Mouse (Mus musculus) heart, embryonic 14.5 days (tissue): ENCODE data around the gene Hpcal1. TPM values are rescaled to one million over a fixed set of nuclear protein-coding genes. Genes with fewer than 3 reads are reported as not detected.

ENCODE experiments used
- ATAC-seq: fragments of 200-750 bp; cut with Nextera tagmentation; 2 replicates; pipeline ENCODE4 v1.8.0; 2017; ENCODE audit warnings: low read depth, moderate TSS enrichment; ENCODE audit not compliant: insufficient number of reproducible peaks, insufficient read depth, low FRiP score
- H3K27ac ChIP-seq, 2 experiments: fragments of 200-500 bp in 1 of 2; fragments of 300-500 bp in 1 of 2; sonication (generic) in 1 of 2; replicated peaks in 1 of 2; 2 replicates each; pipeline ENCODE4 v1.5.1; 2012 to 2014; ENCODE audit warnings: low read depth in 2 of 2, low read length in 2 of 2, control low read depth in 1 of 2, mild to moderate bottlenecking in 1 of 2, mixed read lengths in 1 of 2; ENCODE audit not compliant: control insufficient read depth in 1 of 2, insufficient read depth in 1 of 2
- H3K27me3 ChIP-seq: fragments of 300-500 bp; sonication (generic); 2 replicates; pipeline ENCODE4 v1.6.1; 2014; ENCODE audit warnings: mild to moderate bottlenecking, low read length, control low read depth; ENCODE audit not compliant: control insufficient read depth, insufficient read depth
- H3K36me3 ChIP-seq: fragments of 300-500 bp; sonication (generic); 2 replicates; pipeline ENCODE4 v1.6.1; 2014; ENCODE audit warnings: mild to moderate bottlenecking, control low read depth, low read length, mixed read lengths; ENCODE audit not compliant: control insufficient read depth, insufficient read depth
- H3K4me1 ChIP-seq, 2 experiments: fragments of 200-500 bp in 1 of 2; fragments of 300-500 bp in 1 of 2; sonication (generic) in 1 of 2; 2 replicates each; pipeline ENCODE4 v1.6.1; 2012 to 2014; ENCODE audit warnings: low read length in 2 of 2, control low read depth in 1 of 2, mixed read lengths in 1 of 2; ENCODE audit not compliant: control insufficient read depth in 2 of 2, insufficient read depth in 2 of 2
- H3K4me2 ChIP-seq: fragments of 300-500 bp; sonication (generic); 2 replicates; pipeline ENCODE4 v1.6.1; 2014; ENCODE audit warnings: mild to moderate bottlenecking, low read length
- H3K4me3 ChIP-seq, 2 experiments: fragments of 200-500 bp in 1 of 2; fragments of 300-500 bp in 1 of 2; sonication (generic) in 1 of 2; 2 replicates each; pipeline ENCODE4 v1.5.1; 2012 to 2014; ENCODE audit warnings: low read length in 2 of 2, mild to moderate bottlenecking in 2 of 2, control low read depth in 1 of 2, low read depth in 1 of 2, moderate library complexity in 1 of 2; ENCODE audit not compliant: control insufficient read depth in 1 of 2, insufficient read depth in 1 of 2
- H3K9ac ChIP-seq: fragments of 300-500 bp; sonication (generic); 2 replicates; pipeline ENCODE4 v1.6.1; 2014; ENCODE audit warnings: mild to moderate bottlenecking, low read length
- H3K9me3 ChIP-seq: fragments of 300-500 bp; sonication (generic); 2 replicates; pipeline ENCODE4 v1.6.1; 2016; ENCODE audit warnings: low read length, control low read depth; ENCODE audit not compliant: control insufficient read depth
- WGBS: fragments of 180-500 bp; shearing (Covaris S2); extraction: QIAGEN DNeasy Blood & Tissue Kit; methylation state at CpG from one replicate; pipeline ENCODE4 v1.1.7; 2014; 5-methylcytosine and 5-hydroxymethylcytosine counted together
- polyA plus RNA-seq: library from polyadenylated mRNA; unstranded; fragments of >200 nt; fragmentation: Nextera tagmentation; extraction: Ambion mirVana; gene quantifications from 2 replicates; pipeline ENCODE4 v1.2.1, GENCODE M21; 2014

The Hpcal1 gene
- polyA plus RNA-seq, 1 experiment from 2014 or later: 22.5 TPM

DNA sequence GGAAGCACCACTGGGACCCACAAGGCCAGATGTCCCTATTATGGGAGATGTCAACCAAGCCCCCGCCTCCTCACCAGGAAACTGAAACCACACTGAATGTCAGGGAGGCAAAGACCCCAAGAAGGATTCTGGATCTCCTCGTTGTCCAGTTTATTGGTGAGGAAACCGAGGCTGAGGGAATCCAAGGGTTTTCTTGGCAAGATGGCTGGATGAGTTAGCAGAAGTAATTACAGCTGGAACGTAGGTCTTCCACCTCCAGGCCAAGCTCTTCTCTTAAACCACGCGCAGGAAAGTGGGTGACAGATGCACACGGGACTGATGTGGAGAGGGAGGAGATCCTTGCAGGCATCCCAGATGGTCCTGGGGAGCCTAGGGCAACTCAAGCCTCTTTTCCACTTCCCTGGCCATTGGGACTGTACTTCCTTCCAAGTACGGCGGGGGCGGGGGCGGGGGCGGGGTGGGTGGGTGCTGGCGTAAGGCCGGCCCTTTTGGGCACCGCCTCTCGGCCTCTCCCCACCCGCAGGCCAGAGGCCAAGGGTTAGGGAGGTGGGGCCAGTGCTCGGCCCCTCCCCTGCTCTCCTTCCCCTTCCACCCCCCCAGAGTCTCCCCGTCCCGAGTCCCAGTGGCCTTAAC, 609 bp upstream of the Hpcal1 start:
- H3K4me2 ChIP-seq: peak overlapping the region; percentile 98
- ATAC-seq: peak; percentile 77
- WGBS: 12% methylated on average over 20 of the region's 20 CpGs
- H3K27me3 ChIP-seq: no peaks in the 10 kb centered on the region
- peak overlapping the region in 1 of 2 experiments; percentile 12; a peak in 1 of 4 replicates for H3K27ac ChIP-seq
- peak overlapping the region; percentile 68 to 82 for H3K4me3 ChIP-seq
- H3K9me3 ChIP-seq: no peaks in the 10 kb centered on the region
- peaks cover 11 to 22% of the 10 kb centered on the region in 2 experiments; a peak in 2 of 4 replicates for H3K4me1 ChIP-seq
- no peak overlapping the region for H3K9ac ChIP-seq
- H3K36me3 ChIP-seq: no peaks in the 10 kb centered on the region

DNA sequence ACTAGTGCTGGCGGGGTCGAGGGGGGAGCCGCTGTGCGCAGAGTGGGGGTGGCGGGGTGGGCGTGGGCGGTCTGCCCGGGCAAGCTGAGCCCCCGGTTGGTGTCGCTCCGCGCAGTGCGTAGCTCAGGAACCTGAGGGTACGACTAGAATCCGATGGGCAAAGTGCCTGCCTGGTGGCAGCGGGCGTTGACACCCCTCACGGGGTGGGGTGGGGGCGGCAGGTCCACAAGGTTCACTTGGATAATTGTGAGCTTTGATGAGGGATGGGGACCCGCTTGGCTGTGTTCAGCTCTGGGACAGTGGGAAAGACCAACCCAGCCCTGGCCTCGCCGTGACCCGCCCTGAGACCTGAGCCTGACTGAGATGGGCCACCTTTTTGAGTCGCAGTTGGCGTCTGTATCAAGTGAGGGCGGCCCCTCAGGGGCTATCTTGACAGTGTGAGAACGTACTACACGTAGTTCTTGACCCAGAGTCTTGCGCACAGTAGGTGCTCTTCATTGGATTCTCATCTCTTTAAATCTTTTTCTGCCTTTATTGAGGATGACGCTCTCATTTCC, 742 bp downstream of the Hpcal1 start:
- Histone ChIP-seq H3K36me3 (no peaks in the 10 kb centered on the region), H3K9ac (peak overlapping the region; percentile 82), H3K4me3 (peak overlapping the region; percentile 68 to 82), H3K27me3 (no peaks in the 10 kb centered on the region), H3K4me2 (peak overlapping the region; percentile 98), H3K4me1 (peaks cover 12 to 23% of the 10 kb centered on the region in 2 experiments; a peak in 2 of 4 replicates), H3K9me3 (no peaks in the 10 kb centered on the region), H3K27ac (no peak overlapping the region)
- under 1% methylated on average over 30 of the region's 30 CpGs for WGBS
- ATAC-seq: 0 out of 2 replicates have a peak, but pooled peaks have one; percentile 2

DNA sequence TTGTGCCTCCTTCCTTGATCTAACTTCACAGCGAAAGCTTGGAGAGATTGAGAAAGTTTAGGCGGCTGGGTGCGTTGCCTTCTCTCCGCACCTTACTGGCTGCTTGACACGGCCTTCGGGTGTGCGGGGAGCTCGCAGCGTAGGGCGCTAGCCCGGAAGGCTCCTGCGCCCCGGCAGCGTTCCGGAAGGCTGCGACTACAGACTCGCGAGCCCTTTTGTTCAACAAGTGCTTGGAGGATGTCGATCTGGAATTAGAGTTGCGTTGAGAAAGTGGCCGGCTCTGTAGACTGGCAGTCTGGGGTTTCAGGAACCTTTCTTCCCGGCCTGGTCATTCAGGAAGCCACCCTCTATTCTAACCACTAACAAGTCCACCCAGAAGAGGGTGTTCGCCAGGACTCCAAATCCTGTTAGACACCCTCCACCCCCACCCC, 1.2 kb downstream of the Hpcal1 start:
- Histone ChIP-seq H3K4me1 (peaks cover 12 to 23% of the 10 kb centered on the region in 2 experiments; a peak in 2 of 4 replicates), H3K4me2 (peak overlapping the region; percentile 98), H3K9me3 (no peaks in the 10 kb centered on the region), H3K27ac (no peak overlapping the region), H3K27me3 (no peaks in the 10 kb centered on the region), H3K9ac (peak overlapping the region; percentile 82), H3K4me3 (peak overlapping the region; percentile 68 to 82), H3K36me3 (no peaks in the 10 kb centered on the region)
- under 1% methylated on average over 23 of the region's 23 CpGs for WGBS
- no peak for ATAC-seq

DNA sequence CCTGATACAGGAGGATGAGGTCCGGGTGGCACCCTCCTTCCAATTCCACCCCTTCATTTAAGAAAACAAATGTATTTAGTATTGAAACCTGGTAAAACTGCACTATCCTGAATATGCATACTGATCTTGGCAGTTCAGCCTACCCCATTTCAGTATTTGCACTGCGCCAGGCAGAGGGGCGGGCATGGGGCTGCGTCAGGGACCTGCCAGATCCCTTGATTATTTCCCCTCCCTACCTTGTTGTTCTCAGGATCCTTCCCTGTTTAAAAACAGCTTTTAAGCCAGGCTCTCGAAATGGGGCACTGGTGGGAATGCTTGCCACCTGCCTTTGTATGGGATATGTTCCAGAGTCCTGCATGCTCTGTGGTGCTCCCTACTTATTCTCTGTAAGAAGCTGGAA, 1.7 kb downstream of the Hpcal1 start:
- no peak overlapping the region for H3K27ac ChIP-seq
- H3K4me3 ChIP-seq: peak overlapping the region in 1 of 2 experiments; percentile 82; a peak in 3 of 4 replicates

DNA sequence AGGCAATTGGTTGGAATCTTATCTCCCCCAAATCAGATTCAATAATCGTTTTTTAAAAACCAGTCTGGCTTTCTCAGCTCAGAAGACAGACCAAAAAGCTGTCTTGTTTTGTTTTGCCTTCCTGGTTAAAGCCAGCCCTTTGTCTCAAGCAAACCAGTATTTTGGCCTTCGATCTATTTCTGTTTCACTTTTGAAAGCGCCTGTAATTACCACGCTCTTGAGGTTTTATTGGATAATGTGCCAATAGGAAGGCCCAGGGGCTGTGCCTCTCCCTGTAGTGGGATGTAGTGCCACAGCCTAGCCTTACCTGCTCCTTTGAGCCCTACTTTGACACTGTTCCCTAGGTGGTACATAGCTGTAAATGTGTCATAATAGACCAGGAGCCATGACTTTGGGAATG, 2.3 kb downstream of the Hpcal1 start:
- H3K4me1 ChIP-seq: peaks cover 15 to 23% of the 10 kb centered on the region in 2 experiments; a peak in 2 of 4 replicates
- no peak overlapping the region for H3K27ac ChIP-seq
- no peak for ATAC-seq
- H3K9ac ChIP-seq: no peak overlapping the region
- 72% methylated on average over 4 of the region's 4 CpGs for WGBS
- H3K4me3 ChIP-seq: no peak overlapping the region
- no peak overlapping the region for H3K4me2 ChIP-seq
- no peaks in the 10 kb centered on the region for H3K27me3 ChIP-seq
- no peaks in the 10 kb centered on the region for H3K36me3 ChIP-seq
- H3K9me3 ChIP-seq: no peaks in the 10 kb centered on the region

More for the DNA sequence above, 1.7 kb downstream of the Hpcal1 start:
- no peak for ATAC-seq
- H3K9ac ChIP-seq: peak overlapping the region; percentile 82
- H3K4me2 ChIP-seq: peak overlapping the region; percentile 98
- H3K4me1 ChIP-seq: peaks cover 14 to 23% of the 10 kb centered on the region in 2 experiments; a peak in 2 of 4 replicates
- no peaks in the 10 kb centered on the region for H3K9me3 ChIP-seq
- 55% methylated on average over 5 of the region's 5 CpGs for WGBS
- no peaks in the 10 kb centered on the region for H3K27me3 ChIP-seq
- no peaks in the 10 kb centered on the region for H3K36me3 ChIP-seq

DNA sequence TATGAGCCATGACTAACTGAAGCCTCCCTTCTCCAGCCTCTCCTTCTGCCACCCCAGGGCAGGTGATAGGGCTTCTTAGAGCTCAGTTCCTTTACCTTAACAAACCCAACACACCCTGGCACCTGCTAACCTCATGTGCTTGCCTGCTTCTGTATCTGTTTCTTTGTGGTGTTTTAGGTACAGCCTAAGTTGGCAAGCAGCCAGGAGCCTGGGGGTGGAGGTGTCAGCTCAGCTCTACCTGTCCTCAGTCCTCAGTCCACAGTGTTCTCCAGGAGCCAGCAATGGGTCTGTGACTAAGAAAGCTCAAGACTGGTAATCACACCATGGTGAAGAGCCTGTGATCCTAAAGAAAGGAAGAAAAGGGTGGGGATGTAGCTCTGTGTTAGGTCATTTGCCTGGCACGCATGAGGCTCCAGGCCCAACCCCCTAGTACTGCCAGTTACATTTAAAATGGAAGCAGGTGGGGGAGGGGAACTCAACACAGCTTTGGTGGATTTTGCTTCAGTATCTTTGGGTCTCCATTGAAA, 4.0 kb downstream of the Hpcal1 start:
- Histone ChIP-seq H3K9ac (no peak overlapping the region), H3K27ac (no peak overlapping the region), H3K27me3 (no peaks in the 10 kb centered on the region), H3K4me1 (peaks cover 16 to 23% of the 10 kb centered on the region in 2 experiments; a peak in 2 of 4 replicates), H3K36me3 (no peaks in the 10 kb centered on the region), H3K4me2 (no peak overlapping the region), H3K4me3 (no peak overlapping the region), H3K9me3 (no peaks in the 10 kb centered on the region)
- 84% methylated on average over 1 of the region's 1 CpGs for WGBS
- no peak for ATAC-seq

DNA sequence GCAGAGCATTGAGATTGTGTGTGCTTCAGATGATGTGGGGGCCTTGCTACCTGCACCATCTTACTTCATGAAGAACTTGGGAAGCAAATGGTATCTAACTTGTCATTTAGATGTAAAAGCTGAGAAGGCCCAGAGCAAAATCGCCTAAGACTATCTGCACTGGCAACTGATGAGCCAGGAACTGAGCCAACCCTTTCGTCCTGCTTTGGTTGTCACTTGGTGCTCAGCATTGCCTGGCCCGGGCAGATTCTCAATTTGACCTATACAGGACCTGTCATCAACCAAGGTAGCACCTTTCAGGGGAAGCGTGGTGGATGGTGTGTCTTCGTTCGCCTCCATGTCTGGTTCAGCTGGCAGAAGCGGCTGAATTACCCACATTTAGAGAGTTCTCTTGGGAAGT, 5.7 kb downstream of the Hpcal1 start:
- H3K4me3 ChIP-seq: no peak overlapping the region
- H3K27me3 ChIP-seq: no peaks in the 10 kb centered on the region
- no peak for ATAC-seq
- 75% methylated on average over 7 of the region's 7 CpGs for WGBS
- no peak overlapping the region for H3K27ac ChIP-seq
- H3K9ac ChIP-seq: no peak overlapping the region
- no peaks in the 10 kb centered on the region for H3K36me3 ChIP-seq
- H3K9me3 ChIP-seq: no peaks in the 10 kb centered on the region
- H3K4me1 ChIP-seq: peaks cover 16 to 18% of the 10 kb centered on the region in 2 experiments; a peak in 3 of 4 replicates
- no peak overlapping the region for H3K4me2 ChIP-seq
